Mouse (Mus musculus) lung, postnatal 10 days (tissue): ENCODE data around the gene Lce3e.
A peak's percentile ranks its signal among the peaks of the same experiment; 100 is the strongest.

ENCODE experiments used
- DNase-seq: peaks from one replicate; pipeline ENCODE4 v3.0.0; 2021

The Lce3e gene

GRCm38 (mm10) chr3:92966761-92967160 lies at the start of gene Lce3e:
TSS of gene Lce3e (plus strand) at chr3:92967061.
- DNase-seq: no peak

GRCm38 (mm10) chr3:92920364-92920763 lies 46.5 kb upstream of the Lce3e start:
- no peak for DNase-seq

- DNase-seq: no peak
Observed at GRCm38 (mm10) chr3:92926130-92926529, 40.7 kb upstream of the Lce3e start, which contains the start of gene Lce3a. TSS of gene Lce3a (minus strand) at chr3:92926230.

GRCm38 (mm10) chr3:92932679-92933078 lies 34.2 kb upstream of the Lce3e start, which contains the start of gene Lce3b:
TSS of gene Lce3b (plus strand) at chr3:92932979.
- no peak for DNase-seq

GRCm38 (mm10) chr3:92944186-92944585 lies 22.7 kb upstream of the Lce3e start, which contains the start of gene Lce3c:
TSS of gene Lce3c (plus strand) at chr3:92944486.
- DNase-seq: no peak

- DNase-seq: no peak
Observed at GRCm38 (mm10) chr3:92957090-92957489, 9.8 kb upstream of the Lce3e start, which contains the start of gene Lce3d. TSS of gene Lce3d (plus strand) at chr3:92957390.

GRCm38 (mm10) chr3:92978484-92978883 lies 11.6 kb downstream of the Lce3e start:
- DNase-seq: no peak

GRCm38 (mm10) chr3:92991926-92992325 lies 25.1 kb downstream of the Lce3e start, which contains the start of gene Lce3f:
TSS of gene Lce3f (plus strand) at chr3:92992226.
- no peak for DNase-seq

- peak; percentile 73 for DNase-seq
Observed at GRCm38 (mm10) chr3:92998691-92999090, 31.8 kb downstream of the Lce3e start.

GRCm38 (mm10) chr3:93000621-93001020 lies 33.8 kb downstream of the Lce3e start:
- no peak for DNase-seq

- DNase-seq: no peak
Observed at GRCm38 (mm10) chr3:93002843-93003242, 36.0 kb downstream of the Lce3e start.

- peak; percentile 25 for DNase-seq
Observed at GRCm38 (mm10) chr3:93014378-93014801, 47.5 kb downstream of the Lce3e start.

GRCm38 (mm10) chr3:93014871-93015270 lies 48.0 kb downstream of the Lce3e start:
- no peak for DNase-seq

- no peak for DNase-seq
Observed at GRCm38 (mm10) chr3:93015460-93016104, 48.7 kb downstream of the Lce3e start, which contains the start of gene Crct1. TSS of gene Crct1 (minus strand) at chr3:93015687.
